Mouse (Mus musculus) 3T3-L1 (cell line): ENCODE data around the gene Scrg1.
A peak's percentile ranks its signal among the peaks of the same experiment; 100 is the strongest.
"Not testable (repeated sequence)": the region's sequence is repeated elsewhere in the genome, so short reads cannot be mapped to it uniquely, and the experiment has no call there.

ENCODE experiments used
- DNase-seq: peaks from one replicate; pipeline ENCODE4 v3.0.0-alpha.2; 2015; ENCODE audit warnings: low read depth, low spot score

Scrg1 gene

DNA sequence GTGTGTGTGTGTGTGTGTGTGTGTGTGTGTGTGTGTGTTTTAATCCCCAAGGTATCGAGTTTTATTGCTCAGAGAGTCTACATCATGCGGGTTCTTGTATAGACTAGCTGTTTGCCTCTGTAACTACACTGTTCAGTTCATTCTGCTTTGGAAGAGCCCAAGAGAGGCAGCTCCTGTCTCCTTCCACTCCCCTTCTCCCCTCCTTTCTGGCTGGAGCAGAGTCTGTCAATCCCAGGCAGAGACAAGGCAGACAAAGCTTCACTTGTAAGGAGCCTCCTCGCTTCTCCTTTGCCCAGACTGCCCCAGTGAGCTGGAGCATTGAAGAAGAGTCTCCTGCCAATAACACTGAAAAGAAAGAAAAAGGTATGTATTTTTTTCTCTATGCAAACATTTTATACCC lies at the start of gene Scrg1:
Gene Scrg1, plus strand, starts transcription at position 159 of the 400 bp plus-strand sequence.
- no peak for DNase-seq

DNA sequence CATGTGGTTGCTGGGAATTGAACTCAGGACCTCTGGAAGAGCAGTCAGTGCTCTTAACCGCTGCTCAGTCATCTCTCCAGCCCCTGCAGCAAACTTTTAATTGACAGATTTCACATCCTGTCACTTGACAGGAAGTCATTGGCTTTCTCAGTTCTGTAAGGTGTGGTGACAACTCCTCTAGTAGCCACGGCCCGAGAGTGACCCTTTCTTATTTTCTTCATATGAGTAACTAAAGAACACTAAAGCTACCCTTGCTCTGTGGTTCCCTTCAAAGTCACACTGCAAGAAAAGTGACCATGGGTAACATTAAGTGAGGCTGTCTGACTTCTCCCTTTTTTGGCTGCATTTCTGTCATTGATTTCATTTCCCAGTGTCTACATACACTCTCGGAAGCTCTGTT lies 49.4 kb upstream of the Scrg1 start:
- no peak for DNase-seq

DNA sequence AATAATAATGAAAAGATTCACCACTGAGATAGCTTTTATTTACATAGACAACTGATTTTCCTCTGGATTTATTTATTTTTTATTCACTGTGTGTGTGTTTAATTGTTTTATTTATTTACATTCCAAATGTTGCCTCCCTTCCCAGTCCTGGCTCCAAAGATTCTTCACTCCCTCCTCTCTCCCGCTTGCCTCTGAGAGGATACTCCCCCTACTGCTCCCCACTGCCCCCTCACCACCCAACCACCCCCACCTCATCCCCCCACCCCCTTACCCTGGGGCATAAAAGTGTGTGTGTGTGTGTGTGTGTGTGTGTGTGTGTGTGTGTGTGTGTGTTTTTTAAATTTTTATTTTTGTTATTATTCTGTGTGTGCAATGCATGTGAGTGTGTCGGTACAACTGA lies 46.4 kb upstream of the Scrg1 start:
- DNase-seq: no peak

DNA sequence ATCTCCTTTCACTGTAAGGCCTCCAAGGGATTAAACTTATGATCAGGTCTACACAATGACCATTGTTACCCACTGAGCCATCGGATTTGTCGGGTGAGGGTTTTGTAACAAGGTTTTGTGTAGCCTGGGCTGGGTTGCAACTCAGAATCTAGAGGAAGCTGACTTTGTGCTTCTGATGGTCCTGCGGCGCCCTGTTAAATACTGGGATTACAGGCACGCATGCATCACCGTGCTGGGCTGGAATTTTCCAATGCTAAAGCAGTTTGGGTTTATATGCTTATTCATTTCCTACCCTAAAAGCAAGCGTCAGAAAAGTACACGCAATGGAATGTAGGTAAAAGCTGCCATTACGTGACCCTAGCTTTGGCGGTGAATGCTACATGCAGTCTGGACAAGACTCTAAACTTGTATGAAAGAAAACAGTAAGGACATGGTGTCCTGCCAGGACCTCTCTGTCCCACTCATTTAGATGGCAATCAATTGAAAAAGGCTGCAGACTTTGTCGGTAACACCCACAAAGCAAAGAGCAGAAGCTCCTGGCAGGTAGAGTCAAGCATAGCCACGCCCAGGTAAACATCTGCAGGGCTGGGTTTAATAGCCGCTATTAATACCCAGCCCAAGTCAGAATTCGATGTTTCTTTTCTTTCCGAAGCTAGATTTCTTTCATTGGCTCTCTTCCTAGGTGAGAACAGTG lies 45.8 kb upstream of the Scrg1 start:
- no peak for DNase-seq

DNA sequence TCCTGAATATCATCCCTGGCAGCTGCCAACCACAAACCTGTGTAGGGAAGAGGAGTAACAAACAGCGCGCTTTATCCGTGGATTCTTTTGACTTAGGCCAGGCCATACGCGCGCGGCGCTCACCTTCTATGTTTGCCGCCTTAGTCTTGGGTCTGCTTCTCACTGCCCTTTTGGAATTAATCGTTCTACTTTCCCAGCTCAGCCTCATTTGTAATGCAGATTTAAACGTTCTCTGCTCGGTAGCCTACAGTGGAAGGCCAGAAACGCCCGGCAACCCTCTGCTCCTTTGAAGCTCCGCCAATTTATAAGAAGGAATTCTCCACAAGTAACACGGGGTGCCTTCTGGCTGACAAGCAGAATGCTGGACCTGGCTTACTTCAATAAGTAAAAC lies 45.3 kb upstream of the Scrg1 start:
- no peak for DNase-seq

DNA sequence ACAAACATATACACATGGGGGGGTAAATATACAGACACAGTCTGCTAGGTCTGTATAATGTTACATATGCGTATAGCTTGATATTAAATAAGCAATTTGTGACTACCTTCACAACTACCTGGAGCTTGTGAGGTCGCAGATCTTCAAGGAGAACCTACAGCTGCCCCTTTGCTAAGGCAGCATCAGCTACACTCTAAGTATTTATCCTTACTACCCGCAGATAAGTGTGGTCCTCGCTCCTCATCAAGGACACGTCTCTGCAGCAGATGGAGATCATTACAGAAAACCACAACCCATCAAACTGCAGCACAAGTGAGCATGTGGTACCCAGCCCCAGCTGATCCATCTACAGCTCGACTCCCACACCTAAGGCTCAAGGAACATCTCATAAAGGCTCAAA lies 44.4 kb upstream of the Scrg1 start:
- no peak for DNase-seq

DNA sequence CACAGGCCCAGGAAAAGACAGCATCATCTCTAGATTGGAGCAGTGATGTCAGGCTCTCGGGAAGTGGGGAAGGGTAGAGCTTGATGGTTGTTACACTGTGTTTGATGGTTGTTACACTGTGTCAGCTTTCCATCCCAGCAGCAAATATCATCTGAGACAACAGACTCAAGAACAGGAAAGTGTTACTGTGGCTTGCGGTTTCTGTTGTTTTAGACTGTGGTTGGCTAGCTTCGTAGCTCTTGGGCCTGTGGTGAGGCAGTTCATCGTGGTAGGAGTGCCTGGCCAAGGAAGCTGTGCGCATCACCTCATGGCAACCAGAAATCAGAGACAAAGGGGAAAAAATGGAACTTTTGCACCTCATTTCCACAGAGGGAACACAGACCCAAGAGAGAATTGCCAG lies 38.9 kb upstream of the Scrg1 start:
- no peak for DNase-seq

DNA sequence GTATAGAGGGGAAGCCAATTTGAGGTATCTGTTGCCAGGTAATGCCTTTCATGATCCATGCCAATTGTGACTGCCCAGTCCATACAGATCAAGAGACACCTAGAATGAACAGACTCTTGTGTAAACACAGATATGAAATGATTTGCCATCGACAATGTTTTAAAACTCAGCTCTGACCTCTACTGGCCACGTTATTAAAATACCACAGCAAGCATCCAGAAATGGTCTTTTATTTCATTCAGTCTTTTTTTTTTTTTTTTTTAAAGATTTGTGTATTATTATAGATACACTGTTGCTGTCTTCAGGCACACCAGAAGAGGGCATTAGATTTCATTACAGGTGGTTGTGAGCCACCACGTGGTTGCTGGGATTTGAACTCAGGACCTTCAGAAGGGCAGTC lies 29.6 kb upstream of the Scrg1 start:
- peak; percentile 76 for DNase-seq

DNA sequence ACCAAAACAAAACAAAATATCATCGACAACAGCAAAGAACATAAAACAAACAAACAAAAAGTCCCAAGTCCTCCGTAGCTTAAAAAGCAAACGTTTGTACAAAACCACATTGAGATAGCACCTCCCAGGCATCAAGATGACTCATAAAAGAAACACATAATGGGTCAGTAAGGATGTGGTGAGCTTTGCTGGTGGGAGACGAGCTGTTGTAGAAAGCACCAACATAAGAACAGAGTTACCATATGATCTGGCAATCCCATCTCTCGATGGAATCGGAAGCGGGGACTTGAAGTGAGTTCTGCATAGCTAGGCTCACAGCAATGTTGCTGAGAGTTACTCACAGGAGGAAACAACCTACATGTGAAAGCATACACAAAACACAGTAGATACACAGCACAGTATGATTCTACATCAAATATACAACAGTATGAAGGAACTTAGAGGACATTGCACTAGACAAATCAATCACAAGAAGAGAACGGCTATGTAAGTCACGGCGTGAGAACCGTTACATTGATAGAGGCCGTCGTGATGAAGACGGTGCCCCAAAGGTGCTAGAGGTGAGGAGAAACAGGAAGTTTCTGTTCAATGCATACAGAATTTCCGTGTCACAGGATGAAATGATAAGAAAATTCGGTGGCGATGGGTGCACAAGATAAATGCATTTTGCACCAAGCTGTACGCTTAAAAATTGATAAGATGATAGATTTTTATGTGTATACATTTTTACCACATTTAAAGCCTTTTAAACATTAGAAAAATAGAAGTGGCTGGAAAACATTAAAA lies 27.9 kb upstream of the Scrg1 start:
- DNase-seq: peak; percentile 61

DNA sequence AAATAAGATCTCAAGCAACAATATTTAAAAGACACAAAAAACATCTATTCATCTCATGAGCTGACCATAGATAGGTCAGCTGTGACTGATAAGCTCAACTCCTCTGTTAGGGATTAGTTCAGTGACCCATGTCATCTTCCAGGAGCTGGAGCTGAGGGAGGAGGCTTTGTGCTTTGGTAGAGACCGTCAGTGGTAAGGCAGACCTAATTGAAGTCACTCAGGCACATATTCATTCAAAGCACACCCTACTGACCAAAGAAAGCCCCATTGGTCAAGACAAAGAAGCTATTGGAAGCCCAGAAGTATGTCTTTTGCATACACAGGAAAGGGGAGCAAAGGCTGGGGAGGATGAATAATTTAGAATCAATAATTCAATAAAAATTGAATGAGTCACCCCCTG lies 27.2 kb upstream of the Scrg1 start:
- DNase-seq: no peak

DNA sequence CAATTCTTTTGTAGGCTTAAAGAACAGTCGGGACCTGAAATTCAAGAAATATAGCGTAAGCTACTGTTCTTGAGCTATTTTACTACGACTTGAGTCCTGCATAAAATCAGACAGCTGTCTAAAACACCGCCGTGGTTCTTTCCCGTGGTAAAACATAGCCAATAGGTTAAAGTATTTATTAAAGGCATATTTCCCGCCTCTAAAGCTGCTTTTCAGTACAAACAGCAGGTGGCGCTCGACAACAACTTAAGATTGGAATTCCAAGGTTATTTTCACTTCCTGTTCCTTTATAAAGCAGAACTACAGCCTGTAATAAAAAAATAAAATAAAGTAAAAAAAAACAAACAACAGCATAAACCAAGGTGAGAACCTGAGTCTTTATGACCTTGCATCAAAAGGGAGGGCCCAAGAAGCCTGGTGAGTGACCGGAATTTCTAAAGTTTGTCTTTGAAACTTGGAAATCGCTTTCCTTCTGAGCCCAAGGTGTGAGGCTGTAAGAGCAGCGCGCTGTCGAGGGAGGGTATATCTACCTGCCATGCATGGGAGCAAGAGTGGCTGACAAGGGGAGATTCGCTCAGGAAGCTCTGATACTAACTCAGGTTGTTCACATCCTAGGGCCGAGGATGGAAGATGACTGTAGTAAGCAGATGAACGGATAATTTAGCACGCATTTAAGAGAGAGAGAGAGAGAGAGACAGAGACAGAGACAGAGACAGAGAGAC lies 26.4 kb upstream of the Scrg1 start:
- peak; percentile 92 for DNase-seq

DNA sequence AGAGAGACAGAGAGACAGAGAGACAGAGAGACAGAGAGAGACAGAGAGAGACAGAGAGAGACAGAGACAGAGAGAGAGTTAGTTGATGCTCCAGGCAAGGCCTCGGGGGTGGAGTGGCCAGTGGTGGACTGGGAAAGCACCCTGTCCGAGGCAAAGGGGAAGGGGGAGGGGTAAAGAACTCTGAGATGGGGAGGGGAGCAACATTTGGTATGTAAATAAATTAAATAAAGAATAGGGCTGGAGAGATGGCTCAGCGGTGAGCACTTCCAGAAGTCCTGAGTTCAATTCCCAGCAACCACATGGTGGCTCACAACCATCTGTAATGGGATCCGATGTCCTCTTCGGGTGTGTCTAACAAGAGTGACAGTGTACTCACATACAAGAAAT lies 25.8 kb upstream of the Scrg1 start:
- not testable (repeated sequence) for DNase-seq

DNA sequence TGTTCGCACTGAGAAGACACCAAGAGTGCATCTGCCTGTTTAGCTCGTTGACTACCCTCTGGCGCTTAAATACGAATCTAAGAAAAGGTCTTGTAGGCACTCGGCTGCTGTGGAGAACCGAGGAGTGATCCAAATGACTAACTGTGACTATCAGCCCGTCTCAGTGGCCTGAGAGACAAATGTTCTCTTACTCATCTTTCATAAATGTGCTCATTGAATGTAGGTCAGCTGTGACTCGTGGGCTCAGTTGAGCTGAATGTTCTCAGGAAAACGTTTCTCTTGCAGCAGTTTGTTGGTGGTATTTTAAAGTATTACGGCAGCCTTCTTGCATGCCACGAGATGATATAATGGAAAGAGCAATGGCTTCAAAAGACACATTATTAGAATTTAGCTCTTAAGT lies 24.8 kb upstream of the Scrg1 start:
- peak; percentile 60 for DNase-seq

DNA sequence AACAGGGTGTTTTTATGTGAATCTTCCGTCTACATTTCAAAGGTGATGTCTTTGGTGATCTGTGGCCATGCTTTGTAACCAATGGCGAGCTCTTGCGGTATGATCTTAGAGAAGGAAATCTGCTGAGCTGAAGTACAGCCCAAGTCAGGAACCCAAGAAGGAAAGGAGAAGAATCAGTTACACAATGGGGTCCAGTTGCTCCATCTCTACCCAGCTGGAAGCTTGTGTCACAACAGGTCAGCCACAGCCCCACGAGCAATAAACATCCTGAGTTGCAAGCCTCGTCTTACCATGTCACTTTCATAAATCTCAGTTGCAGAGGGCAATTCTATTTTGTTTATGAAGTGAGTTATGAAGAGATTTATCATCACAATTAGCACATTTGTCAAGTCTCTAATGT lies 22.9 kb upstream of the Scrg1 start:
- no peak for DNase-seq

DNA sequence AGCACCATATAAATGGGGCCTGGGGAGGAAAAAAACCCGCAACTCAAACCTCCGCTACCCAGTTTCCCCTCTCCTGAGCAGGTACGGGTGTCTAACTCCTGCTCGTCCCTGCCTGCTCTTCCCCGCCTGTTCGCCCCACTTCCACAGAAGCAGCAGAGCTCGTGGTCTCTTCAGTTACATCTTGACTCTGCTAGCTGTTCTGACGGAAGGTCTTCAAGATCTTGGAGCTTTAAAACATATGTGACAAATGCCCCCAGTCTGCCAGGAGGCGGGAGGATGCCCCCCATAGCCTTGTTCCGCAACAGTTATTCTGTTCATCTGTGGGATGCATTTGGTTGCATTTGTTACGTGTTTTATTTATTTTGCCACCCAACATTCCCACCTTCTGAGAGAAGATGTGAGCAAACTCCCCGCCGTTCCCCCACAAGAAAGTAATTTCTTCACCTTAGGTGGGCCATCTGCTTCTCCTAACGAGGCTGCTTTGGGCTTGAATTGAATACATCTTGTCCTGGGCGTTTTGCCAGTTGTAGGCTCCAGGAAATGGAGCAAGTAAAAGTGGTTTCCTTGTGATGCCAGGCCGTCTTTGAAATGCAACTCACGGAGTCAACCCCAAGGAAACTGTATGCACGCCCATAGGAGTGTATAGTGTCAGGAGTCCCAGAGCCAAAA lies 19.8 kb upstream of the Scrg1 start:
- DNase-seq: no peak

DNA sequence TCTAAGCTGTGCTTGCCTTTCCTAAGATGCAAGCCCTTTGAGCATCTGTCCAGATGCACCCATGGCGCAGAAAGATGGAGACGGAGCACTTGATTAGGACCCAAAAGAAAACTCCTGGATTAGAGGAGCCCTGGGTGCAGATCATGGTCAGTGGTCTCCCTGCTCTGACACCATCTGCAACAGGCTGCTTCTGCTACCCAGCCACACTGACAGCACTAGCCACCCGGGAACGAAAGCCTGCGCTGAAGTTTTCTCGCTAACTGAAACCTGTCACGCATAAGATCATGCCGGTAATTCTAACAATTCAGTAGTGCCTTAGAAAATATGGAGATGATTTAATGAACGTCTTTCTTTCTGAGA lies 19.3 kb upstream of the Scrg1 start:
- no peak for DNase-seq

DNA sequence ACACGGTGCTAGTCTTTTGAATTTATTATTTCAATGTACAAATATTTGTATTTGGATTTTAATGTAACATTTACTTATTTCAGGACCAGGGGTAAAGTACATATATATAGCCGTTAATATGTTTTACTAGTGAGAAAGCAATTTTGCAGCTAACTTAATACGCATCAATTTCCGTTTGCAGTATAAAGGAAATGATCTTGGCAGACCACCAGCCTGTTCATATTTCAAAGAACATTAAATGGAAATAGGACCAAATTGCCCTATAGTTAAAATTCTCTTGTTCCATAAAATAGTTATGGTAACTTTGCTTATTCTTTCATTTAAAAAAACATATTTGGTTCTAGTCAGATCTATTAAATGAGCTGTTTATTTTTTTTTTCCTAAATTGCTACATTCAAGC lies 14.6 kb upstream of the Scrg1 start:
- DNase-seq: no peak

DNA sequence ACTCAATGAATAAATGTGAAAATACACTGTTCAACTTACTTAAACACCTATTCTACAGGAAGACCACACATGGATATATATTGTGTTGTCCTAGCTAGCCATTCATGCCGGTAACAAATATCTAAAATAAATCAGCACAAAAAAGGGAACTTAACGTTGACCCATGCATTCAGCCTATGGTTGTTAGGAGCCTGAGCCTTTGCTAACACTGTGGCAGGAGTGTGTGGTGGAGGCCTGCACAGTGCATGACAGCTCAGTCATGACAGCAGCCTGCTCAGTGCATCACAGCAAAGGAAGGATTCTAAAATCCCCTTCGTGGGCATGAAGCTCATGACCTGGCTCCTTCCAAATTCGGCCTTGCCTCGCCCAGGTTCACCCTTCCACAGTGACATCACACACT lies 14.2 kb upstream of the Scrg1 start:
- DNase-seq: no peak

DNA sequence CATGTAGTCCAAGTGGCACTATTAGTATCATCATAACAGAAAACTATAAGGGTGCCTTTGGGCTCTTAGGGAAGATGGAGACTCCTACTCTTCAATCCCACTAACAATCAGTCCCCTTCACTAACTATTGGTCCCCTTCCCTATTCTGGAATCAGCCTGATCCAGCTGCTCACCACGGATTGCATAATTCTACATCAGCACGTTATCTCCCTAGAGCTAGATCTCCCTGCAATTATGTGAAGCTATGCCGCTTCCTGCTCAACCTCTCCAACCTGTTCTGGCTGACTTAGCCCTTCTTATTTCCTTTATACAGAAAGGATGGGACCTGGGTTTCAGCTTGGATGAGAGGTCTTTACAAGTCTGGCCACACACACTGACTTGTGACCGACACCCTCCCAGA lies 12.4 kb upstream of the Scrg1 start:
- no peak for DNase-seq

DNA sequence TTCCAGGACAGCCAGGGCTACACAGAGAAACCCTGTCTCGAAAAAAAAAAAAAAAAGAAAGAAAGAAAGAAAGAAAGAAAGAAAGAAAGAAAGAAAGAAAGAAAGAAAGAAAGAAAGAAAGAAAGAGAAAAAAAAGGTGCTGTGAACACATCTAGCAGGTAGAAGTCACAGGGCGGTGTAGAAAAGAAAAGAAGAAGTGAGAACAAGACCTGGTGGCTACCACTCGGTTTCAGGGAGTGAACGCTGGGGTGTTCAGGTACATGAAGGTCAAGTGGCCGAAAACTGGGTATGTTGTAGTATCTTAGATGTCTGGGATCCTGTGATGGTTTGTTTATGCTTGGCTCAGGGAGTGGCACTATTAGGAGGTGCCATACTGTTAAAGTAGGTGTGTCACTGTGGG lies 9.8 kb upstream of the Scrg1 start:
- DNase-seq: not testable (repeated sequence)

DNA sequence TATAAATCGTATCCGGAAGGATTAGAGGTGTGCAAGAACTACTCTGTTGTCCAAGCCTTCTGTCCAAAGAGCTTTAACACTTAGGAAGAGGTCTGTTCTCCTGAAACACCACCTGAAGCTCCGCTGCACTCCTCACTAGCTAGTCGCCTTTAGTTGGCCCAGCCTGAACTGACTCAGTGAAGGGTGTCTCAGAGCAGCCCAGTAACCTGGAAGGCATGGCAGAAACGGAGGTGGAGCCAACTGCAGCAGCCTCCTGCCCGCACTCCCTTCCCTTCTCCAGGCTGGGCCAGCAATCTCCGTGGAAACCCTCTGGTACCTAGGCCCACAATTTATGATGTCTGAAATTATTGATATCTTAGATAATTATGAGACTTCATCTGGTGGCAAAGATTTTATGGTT lies 5.0 kb upstream of the Scrg1 start:
- DNase-seq: no peak

DNA sequence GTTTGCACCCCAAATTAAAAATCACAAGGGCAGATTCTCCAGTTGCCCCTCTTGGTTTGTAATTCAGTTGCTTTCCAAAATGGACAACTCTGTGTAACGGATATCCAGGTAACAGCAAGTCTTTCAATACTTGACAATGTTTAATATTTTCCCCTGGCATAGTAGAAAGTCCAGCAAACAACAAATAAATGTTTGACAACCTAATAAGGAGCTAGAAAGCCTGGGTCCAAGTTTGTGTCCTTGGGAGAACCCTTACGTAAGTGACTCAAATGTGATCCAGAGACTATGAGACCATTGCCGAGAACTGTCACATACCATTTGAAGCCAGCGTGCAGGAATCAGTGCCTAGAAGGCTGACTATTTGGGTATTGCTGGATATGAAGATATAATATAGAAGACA lies 3.8 kb upstream of the Scrg1 start:
- DNase-seq: no peak
